Mouse (Mus musculus): ENCODE measurements around the gene Lrp1. TPM values are rescaled to one million over a fixed set of nuclear protein-coding genes. Genes with fewer than 3 reads are reported as not detected.
A peak's percentile ranks its signal among the peaks of the same experiment; 100 is the strongest.

Lrp1 gene
- total and polyA plus RNA-seq, 3 experiments: 0.39 to 0.42 TPM; not detected in 1

DNA sequence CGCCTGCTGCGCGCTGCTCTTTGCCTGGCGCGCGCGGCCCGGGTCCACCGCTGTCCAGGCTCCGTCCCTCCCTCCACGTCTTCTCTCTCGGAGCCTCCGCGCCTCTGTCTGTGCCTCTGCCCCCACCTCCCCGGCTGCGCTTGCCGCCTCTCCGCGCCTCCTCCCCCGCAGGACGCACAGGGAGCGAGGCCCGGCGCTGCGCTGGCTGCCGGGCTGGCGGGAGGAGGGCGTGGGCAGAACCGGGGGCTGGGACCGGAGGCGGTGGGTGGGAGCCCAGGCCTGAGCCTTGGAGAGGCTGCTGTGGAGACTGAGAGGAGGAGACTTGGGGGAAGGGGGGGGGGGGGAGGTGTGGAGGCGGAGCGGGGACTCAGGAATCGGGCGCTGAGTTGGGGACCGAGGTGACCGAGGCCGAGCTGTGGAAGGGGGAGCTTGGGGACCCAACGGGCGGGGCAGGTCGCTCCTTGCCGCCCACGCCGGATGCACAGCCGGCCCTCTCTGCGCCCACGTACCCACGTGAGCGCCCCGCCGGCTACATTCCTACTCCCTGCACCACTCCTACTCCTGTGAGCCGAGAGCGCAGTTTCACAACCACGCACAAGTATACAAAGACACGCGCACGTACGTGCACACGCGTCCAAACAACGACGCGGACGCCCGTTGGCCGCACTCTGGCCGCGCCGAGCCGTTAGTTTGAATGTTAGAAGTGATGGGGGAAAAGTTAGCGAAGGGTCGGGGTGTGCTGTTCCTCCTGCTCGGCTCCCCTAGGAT lies 45.7 kb upstream of the Lrp1 start, which contains the start of gene Nemp1 (continued):
- TF ChIP-seq NELFE (IDR thresholded peaks at IDR 0.05; ENCODE audit: low read depth, low read length): peak; percentile 44; the same call in 1 of the 2 replicates
- TF ChIP-seq ZMIZ1 (IDR thresholded peaks at IDR 0.05; ENCODE audit: low read depth, low read length): no peak
- TF ChIP-seq MYB (IDR thresholded peaks at IDR 0.05; ENCODE audit: low read depth, low read length): no peak
- 0 out of 2 replicates have a peak, but pooled peaks have one; percentile 19 for TF ChIP-seq NRF1 (IDR thresholded peaks at IDR 0.05; ENCODE audit: insufficient read depth, low read depth, low read length, poor library complexity, severe bottlenecking)
- TF ChIP-seq MAX (IDR thresholded peaks at IDR 0.05; ENCODE audit: low read length): no peak; the same call in 1 of the 2 replicates
- TF ChIP-seq MAFK (IDR thresholded peaks at IDR 0.05; ENCODE audit: borderline replicate concordance, low read depth, low read length): no peak
- TF ChIP-seq HCFC1 (IDR thresholded peaks at IDR 0.05; ENCODE audit: low read depth, low read length): no peak
- TF ChIP-seq SIN3A (IDR thresholded peaks at IDR 0.05; ENCODE audit: low read length): peak; percentile 56
- peak; percentile 5; the same call in 1 of the 2 replicates for TF ChIP-seq TCF12 (IDR thresholded peaks at IDR 0.05; ENCODE audit: low read depth, low read length)
- TF ChIP-seq MAZ (IDR thresholded peaks at IDR 0.05; ENCODE audit: low read depth, low read length): peak; percentile 73; the same call in 1 of the 2 replicates
- TF ChIP-seq POLR2A (IDR thresholded peaks at IDR 0.05; ENCODE audit: control insufficient read depth in 1 of 2, insufficient read depth in 1 of 2, low read depth in 1 of 2, low read length in 2 of 2, poor library complexity in 1 of 2): peak; percentile 33 to 62; a peak in 2 of 4 replicates
- TF ChIP-seq MYC (IDR thresholded peaks at IDR 0.05; ENCODE audit: low read depth, low read length): no peak
- no peak for TF ChIP-seq RAD21 (IDR thresholded peaks at IDR 0.05; ENCODE audit: low read depth, low read length)
- TF ChIP-seq ZNF384 (IDR thresholded peaks at IDR 0.05; ENCODE audit: low read depth, low read length): no peak
- TF ChIP-seq USF2 (IDR thresholded peaks at IDR 0.05; ENCODE audit: borderline replicate concordance in 1 of 2, insufficient read depth in 1 of 2, low read depth in 1 of 2, low read length in 2 of 2): no peak

GRCm38 (mm10) chr10:127665366-127666181 lies 44.6 kb upstream of the Lrp1 start:
- Histone ChIP-seq H3K79me2 (ENCODE audit: control insufficient read depth, insufficient read depth, low read length, poor library complexity) (peaks cover 22% of the 10 kb centered on the region), H3K36me3 (ENCODE audit: control insufficient read depth in 1 of 2, insufficient read depth in 2 of 2, low read length in 2 of 2) (peaks cover 0 to 42% of the 10 kb centered on the region in 2 experiments; a peak in 2 of 4 replicates), H3K27me3 (ENCODE audit: control insufficient read depth in 1 of 2, insufficient read depth in 2 of 2, low read length in 2 of 2) (no peaks in the 10 kb centered on the region), H3K4me1 (ENCODE audit: control insufficient read depth in 1 of 2, insufficient read depth in 2 of 2, low read length in 2 of 2) (peaks cover 9 to 51% of the 10 kb centered on the region in 2 experiments), H3K9ac (ENCODE audit: control insufficient read depth, low read depth, low read length, poor library complexity, severe bottlenecking) (peak overlapping the region; percentile 91), H3K4me3 (ENCODE audit: control insufficient read depth in 1 of 2, insufficient read depth in 1 of 2, low read depth in 2 of 2, low read length in 2 of 2) (peak overlapping the region; percentile 72 to 94), H3K27ac (ENCODE audit: control insufficient read depth, low read depth, low read length) (peak overlapping the region; percentile 83), H3K9me3 (replicated peaks; ENCODE audit: insufficient read depth, low read length) (no peaks in the 10 kb centered on the region)
- peak; percentile 71 for DNase-seq (ENCODE audit: low read depth, low spot score)
- TF ChIP-seq KAT2A (conservative IDR thresholded peaks at IDR 0.05; ENCODE audit: low read depth, low read length) (no peak), USF1 (IDR thresholded peaks at IDR 0.05; ENCODE audit: low read depth, low read length) (no peak), MYB (IDR thresholded peaks at IDR 0.05; ENCODE audit: low read depth, low read length) (no peak), MXI1 (IDR thresholded peaks at IDR 0.05; ENCODE audit: low read depth, low read length) (no peak), NELFE (IDR thresholded peaks at IDR 0.05; ENCODE audit: low read depth, low read length) (no peak), JUND (IDR thresholded peaks at IDR 0.05; ENCODE audit: low read depth, low read length) (no peak), ZC3H11A (IDR thresholded peaks at IDR 0.05; ENCODE audit: low read depth, low read length) (no peak), SIN3A (IDR thresholded peaks at IDR 0.05; ENCODE audit: low read length) (no peak; the same call in 1 of the 2 replicates), BHLHE40 (IDR thresholded peaks at IDR 0.05; ENCODE audit: borderline replicate concordance, low read depth, low read length) (no peak), RAD21 (IDR thresholded peaks at IDR 0.05; ENCODE audit: low read depth, low read length) (no peak), ZKSCAN1 (IDR thresholded peaks at IDR 0.05; ENCODE audit: low read depth, low read length) (no peak), CTCF (IDR thresholded peaks at IDR 0.05 in 2 of 3, conservative IDR thresholded peaks at IDR 0.05 in 1 of 3; ENCODE audit: control insufficient read depth in 1 of 3, insufficient read depth in 1 of 3, low read depth in 2 of 3, low read length in 3 of 3, poor library complexity in 1 of 3, severe bottlenecking in 1 of 3) (no peak; a peak in 1 of 6 replicates), MEF2A (IDR thresholded peaks at IDR 0.05; ENCODE audit: extremely low read depth, insufficient replicate concordance, low read depth, low read length, poor library complexity, severe bottlenecking) (no peak), NRF1 (IDR thresholded peaks at IDR 0.05; ENCODE audit: insufficient read depth, low read depth, low read length, poor library complexity, severe bottlenecking) (no peak), CHD1 (IDR thresholded peaks at IDR 0.05; ENCODE audit: low read depth, low read length) (no peak), ZMIZ1 (IDR thresholded peaks at IDR 0.05; ENCODE audit: low read depth, low read length) (no peak), POLR2A (IDR thresholded peaks at IDR 0.05; ENCODE audit: control insufficient read depth in 1 of 2, insufficient read depth in 1 of 2, low read depth in 1 of 2, low read length in 2 of 2, poor library complexity in 1 of 2) (no peak; a peak in 1 of 4 replicates), EP300 (IDR thresholded peaks at IDR 0.05; ENCODE audit: low read depth in 1 of 2, low read length in 2 of 2) (no peak), ETS1 (IDR thresholded peaks at IDR 0.05; ENCODE audit: low read depth, low read length) (no peak), MAFK (IDR thresholded peaks at IDR 0.05; ENCODE audit: borderline replicate concordance, low read depth, low read length) (no peak)

Measured in MEL (cell line).